Mouse (Mus musculus) mesoderm, embryonic 11.5 days (tissue): Measurements from ENCODE around the gene Btg3.

Experiments used
- DNase-seq: peaks from one replicate; pipeline ENCODE4 v3.0.0-alpha.2; 2012; ENCODE audit warnings: low read depth, low spot score

Gene Btg3

GRCm38 (mm10) chr16:78301183-78301830 lies 75.7 kb downstream of the Btg3 start, which contains the start of gene Cxadr:
TSS of gene Cxadr (plus strand) at chr16:78301489.
- DNase-seq, result peak; percentile 85

GRCm38 (mm10) chr16:78296114-78296513 lies 80.9 kb downstream of the Btg3 start:
- no peak for DNase-seq

GRCm38 (mm10) chr16:78295601-78296000 lies 81.4 kb downstream of the Btg3 start:
- no peak for DNase-seq

DNA sequence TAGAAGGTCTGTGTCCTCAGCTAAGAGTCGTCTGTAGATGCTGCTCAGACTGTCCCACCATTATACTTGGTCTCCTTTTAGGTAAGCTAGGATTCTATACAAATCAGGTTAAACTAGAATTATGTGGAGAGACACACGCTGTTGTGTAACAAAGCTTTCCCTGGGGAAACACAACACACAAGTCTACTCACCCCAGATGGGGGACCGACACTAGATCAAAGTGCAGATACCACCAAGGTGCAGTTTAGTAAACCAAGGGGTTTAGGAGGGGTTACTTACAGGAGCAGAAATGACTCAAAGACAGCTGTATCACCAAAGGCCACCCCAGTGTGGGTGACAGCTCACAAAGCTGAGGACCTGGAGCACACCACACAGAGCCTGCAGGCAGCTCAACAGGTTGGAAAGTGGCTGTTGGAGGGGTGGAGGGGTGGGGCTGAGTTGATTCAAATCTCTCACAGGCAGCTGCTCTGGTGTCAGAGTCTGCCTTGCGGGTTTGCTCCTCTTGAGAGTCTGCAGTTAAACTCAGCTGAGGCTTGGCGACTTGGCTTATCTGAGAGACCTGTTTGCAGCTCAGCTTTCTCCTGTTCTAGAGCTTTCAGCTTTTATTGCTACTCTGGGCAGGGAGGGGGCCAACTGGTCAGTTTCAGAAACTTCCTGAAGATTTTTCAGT lies 82.3 kb downstream of the Btg3 start:
- DNase-seq, result no peak

DNA sequence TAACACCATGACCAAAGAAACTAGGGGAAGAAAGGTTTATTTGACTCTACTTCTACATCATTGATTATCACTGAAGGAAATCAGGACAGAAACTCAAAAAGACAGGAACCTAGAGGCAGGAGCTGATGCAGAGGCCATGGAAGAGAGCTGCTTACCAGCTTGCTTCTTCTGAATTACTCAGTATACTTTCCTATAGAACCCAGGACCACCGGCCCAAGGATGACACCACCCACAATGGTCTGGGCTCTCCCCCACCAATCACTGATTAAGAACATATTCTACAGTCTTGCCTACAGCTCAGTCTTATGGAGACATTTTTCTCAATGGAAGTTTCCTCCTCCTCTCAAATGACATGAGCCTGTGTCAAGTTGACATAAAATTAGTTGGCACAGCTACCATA lies 82.9 kb downstream of the Btg3 start:
- DNase-seq, result no peak

DNA sequence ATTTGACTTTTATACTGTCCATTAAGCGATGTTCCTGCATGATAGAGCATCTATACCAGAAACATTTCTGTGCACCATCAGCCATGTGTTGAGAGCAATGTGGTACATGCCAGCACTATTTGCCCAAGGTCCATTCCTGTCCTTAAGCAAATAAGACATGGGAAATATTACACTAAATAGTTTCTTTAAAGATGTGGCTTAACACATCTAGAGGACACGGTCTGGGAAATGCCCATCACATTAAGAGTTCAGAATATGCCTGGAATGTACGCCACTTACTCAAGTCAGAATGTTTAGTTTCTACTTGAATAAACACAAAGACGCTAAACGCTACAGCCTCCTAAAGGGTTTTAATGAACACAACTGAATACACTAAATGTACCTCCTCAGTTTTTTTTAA lies 93.8 kb downstream of the Btg3 start:
- no peak for DNase-seq
